32 mouse cellular contexts compared by ENCODE assay signal in genomic region chr5:103612316-103612715, GRCm38 (mm10). TPM values are rescaled to one million over a fixed set of nuclear protein-coding genes. Genes with fewer than 3 reads are reported as not detected.
DNase-seq lines count a peak whose midpoint lies in the region; ATAC-seq and TF ChIP-seq lines count a peak whose summit lies in the region.
"Had no signal": no experiment of that assay in that cellular context is flagged by ENCODE, and none has a peak within 500 bp of the region (broad histone marks: within the 10 kb centered on the region; RNA-seq: fewer than 3 reads in every experiment).

No protein-coding gene starts in this region.

- DNase-seq in heart, adult 2 months = no peak
- DNase-seq in layer of hippocampus, adult 2 months (ENCODE audit: low spot score in 2 of 2) = no peak
- DNase-seq in layer of hippocampus, postnatal 25 days (ENCODE audit: extremely low spot score in 1 of 2, low spot score in 1 of 2) = no peak
- no peak for DNase-seq in midbrain, postnatal 0 days (ENCODE audit: low spot score)
- no peak for DNase-seq in urinary bladder, postnatal 36 days (ENCODE audit: low spot score in 2 of 2)
- DNase-seq: adrenal gland, postnatal 14 days; cerebellum, adult 2 months; cerebellum, postnatal 25 days; gastrocnemius, adult 2 months; kidney, adult 9 months; kidney, postnatal 4 days; layer of hippocampus, adult 9-11 months; left cerebral cortex, postnatal 4 days; right cerebral cortex, adult 18-20 months; right cerebral cortex, postnatal 4 days; thymus, adult 2 months; thymus, postnatal 4 days had no signal

- intact Hi-C loops in heart, adult 2 months (cut with DNase I) = no loop called here

- no peak overlapping the region for H3K9ac ChIP-seq in heart, adult 2 months (ENCODE audit: low read depth, low read length)
- no peak overlapping the region for H3K9ac ChIP-seq in heart, embryonic 11.5 days (ENCODE audit: low read depth, low read length)
- no peak overlapping the region for H3K9ac ChIP-seq in midbrain, postnatal 0 days (replicated peaks; ENCODE audit: low read length, poor library complexity, severe bottlenecking)
- no peak overlapping the region for H3K9ac ChIP-seq in midbrain, embryonic 13.5 days (replicated peaks)
- H3K9ac ChIP-seq: embryonic facial prominence, embryonic 12.5 days; hindbrain, embryonic 12.5 days; neural tube, embryonic 15.5 days had no signal

- TF ChIP-seq POLR2A in heart, adult 2 months (IDR thresholded peaks at IDR 0.05; ENCODE audit: insufficient read depth, low read depth, low read length) = no peak

- no peaks in the 10 kb centered on the region for H3K36me3 ChIP-seq in heart, adult 2 months (ENCODE audit: control insufficient read depth, insufficient read depth, low read length)
- no peaks in the 10 kb centered on the region for H3K36me3 ChIP-seq in heart, embryonic 11.5 days (ENCODE audit: control insufficient read depth, insufficient read depth, low read length)
- no peaks in the 10 kb centered on the region for H3K36me3 ChIP-seq in midbrain, postnatal 0 days (ENCODE audit: insufficient read depth, low read length)
- no peaks in the 10 kb centered on the region for H3K36me3 ChIP-seq in midbrain, embryonic 13.5 days
- H3K36me3 ChIP-seq: embryonic facial prominence, embryonic 12.5 days; heart, embryonic 10.5 days; hindbrain, embryonic 12.5 days; midbrain, embryonic 10.5 days; neural tube, embryonic 15.5 days had no signal

- TF ChIP-seq EP300 in heart, adult 2 months (IDR thresholded peaks at IDR 0.05; ENCODE audit: insufficient read depth, low read depth, low read length) = no peak

- no peak overlapping the region for H3K4me3 ChIP-seq in heart, adult 2 months
- H3K4me3 ChIP-seq in heart, embryonic 11.5 days (ENCODE audit: low read depth, low read length) = no peak overlapping the region
- H3K4me3 ChIP-seq in layer of hippocampus, adult 2 months = no peak overlapping the region
- no peak overlapping the region for H3K4me3 ChIP-seq in midbrain, postnatal 0 days (ENCODE audit: low read depth, low read length)
- no peak overlapping the region for H3K4me3 ChIP-seq in midbrain, embryonic 13.5 days (replicated peaks)
- H3K4me3 ChIP-seq: embryonic facial prominence, embryonic 12.5 days; gastrocnemius, adult 2 months; heart, embryonic 10.5 days; hindbrain, embryonic 12.5 days; left cerebral cortex, adult 2 months; midbrain, embryonic 10.5 days; neural tube, embryonic 15.5 days had no signal

- H3K27me3 ChIP-seq in heart, adult 2 months (ENCODE audit: control insufficient read depth, insufficient read depth, low read length) = no peaks in the 10 kb centered on the region
- no peaks in the 10 kb centered on the region; the same call in 1 of the 2 replicates for H3K27me3 ChIP-seq in heart, embryonic 11.5 days (ENCODE audit: control insufficient read depth, insufficient read depth, low read length)
- H3K27me3 ChIP-seq in midbrain, postnatal 0 days (ENCODE audit: insufficient read depth, low read length) = no peaks in the 10 kb centered on the region
- H3K27me3 ChIP-seq in midbrain, embryonic 13.5 days = no peaks in the 10 kb centered on the region
- H3K27me3 ChIP-seq: embryonic facial prominence, embryonic 12.5 days; hindbrain, embryonic 12.5 days; neural tube, embryonic 15.5 days had no signal

- WGBS in heart, adult 2 months = 79% methylated on average over 7 of the region's 7 CpGs
- WGBS in heart, embryonic 11.5 days (ENCODE audit: insufficient replicate concordance) = 79% methylated on average over 7 of the region's 7 CpGs
- 89% methylated on average over 7 of the region's 7 CpGs for WGBS in midbrain, postnatal 0 days
- 86% methylated on average over 7 of the region's 7 CpGs for WGBS in midbrain, embryonic 13.5 days

- no peak for ATAC-seq in heart, embryonic 11.5 days (replicated peaks; ENCODE audit: insufficient number of reproducible peaks, low FRiP score, low TSS enrichment)
- ATAC-seq in midbrain, postnatal 0 days (ENCODE audit: low FRiP score) = no peak
- ATAC-seq in midbrain, embryonic 13.5 days = no peak
- ATAC-seq: CD4-positive, CD25-positive, alpha-beta regulatory T cell, adult 4 months; inflammation-experienced regulatory T-cells, adult 6 months had no signal

- peak; percentile 38 for TF ChIP-seq CTCF in heart, adult 2 months (IDR thresholded peaks at IDR 0.05)
- 0 out of 2 replicates have a peak, but pooled peaks have one; percentile 8 for TF ChIP-seq CTCF in layer of hippocampus, adult 2 months (conservative IDR thresholded peaks at IDR 0.05)
- peak; percentile 23; the same call in 1 of the 2 replicates for TF ChIP-seq CTCF in midbrain, postnatal 0 days (IDR thresholded peaks at IDR 0.05)

- H3K79me2 ChIP-seq in heart, adult 2 months (replicated peaks; ENCODE audit: control insufficient read depth, insufficient read depth, low read length) = no peaks in the 10 kb centered on the region

- H3K9me3 ChIP-seq in heart, embryonic 11.5 days (replicated peaks; ENCODE audit: control insufficient read depth, low read length) = no peaks in the 10 kb centered on the region
- no peaks in the 10 kb centered on the region for H3K9me3 ChIP-seq in midbrain, postnatal 0 days (ENCODE audit: low read length)
- H3K9me3 ChIP-seq in midbrain, embryonic 13.5 days = no peaks in the 10 kb centered on the region
- H3K9me3 ChIP-seq: embryonic facial prominence, embryonic 12.5 days; heart, embryonic 10.5 days; hindbrain, embryonic 12.5 days; midbrain, embryonic 10.5 days; neural tube, embryonic 15.5 days had no signal

- H3K4me1 ChIP-seq in heart, adult 2 months (ENCODE audit: control insufficient read depth, insufficient read depth, low read length) = peaks cover 2% of the 10 kb centered on the region
- no peaks in the 10 kb centered on the region for H3K4me1 ChIP-seq in heart, embryonic 11.5 days (ENCODE audit: control insufficient read depth, insufficient read depth, low read length)
- H3K4me1 ChIP-seq in midbrain, postnatal 0 days (ENCODE audit: insufficient read depth, low read length) = no peaks in the 10 kb centered on the region
- H3K4me1 ChIP-seq in midbrain, embryonic 13.5 days (replicated peaks) = no peaks in the 10 kb centered on the region
- H3K4me1 ChIP-seq: embryonic facial prominence, embryonic 12.5 days; heart, embryonic 10.5 days; hindbrain, embryonic 12.5 days; neural tube, embryonic 15.5 days had no signal

- H3K27ac ChIP-seq in heart, adult 2 months = no peak overlapping the region
- H3K27ac ChIP-seq in heart, embryonic 11.5 days (ENCODE audit: low read depth, low read length) = no peak overlapping the region
- no peak overlapping the region for H3K27ac ChIP-seq in layer of hippocampus, adult 2 months
- H3K27ac ChIP-seq in midbrain, postnatal 0 days (ENCODE audit: low read depth, low read length) = no peak overlapping the region
- no peak overlapping the region for H3K27ac ChIP-seq in midbrain, embryonic 13.5 days
- H3K27ac ChIP-seq: embryonic facial prominence, embryonic 12.5 days; gastrocnemius, adult 2 months; heart, embryonic 10.5 days; hindbrain, embryonic 12.5 days; left cerebral cortex, adult 2 months; midbrain, embryonic 10.5 days; neural tube, embryonic 15.5 days had no signal

- no peak overlapping the region for H3K4me2 ChIP-seq in heart, embryonic 11.5 days
- no peak overlapping the region for H3K4me2 ChIP-seq in midbrain, postnatal 0 days (ENCODE audit: low read depth, low read length, poor library complexity, severe bottlenecking)
- no peak overlapping the region for H3K4me2 ChIP-seq in midbrain, embryonic 13.5 days (replicated peaks)
- H3K4me2 ChIP-seq: embryonic facial prominence, embryonic 12.5 days; hindbrain, embryonic 12.5 days; liver, embryonic 11.5 days; neural tube, embryonic 15.5 days had no signal

RNA-seq across cellular contexts. Expression of gene Slc10a6, which starts 16.9 kb away (rescaled TPM):
- total RNA-seq in heart, adult 2 months (2021) = 1 to 10 TPM; 6.3 to 8.3 TPM
- polyA plus RNA-seq in heart, adult 2 months (2012; rRNA removed) = 3.9 and 4.1 TPM in 2 replicates
- 0.19 TPM in 1 of 2 replicates, not detected in the other for polyA plus RNA-seq in heart, embryonic 11.5 days (2014; fragmentation: Nextera tagmentation; extraction: Ambion mirVana)
- under 1 TPM in 1 of 2 experiments, not detected in 1; 0.18 TPM for total RNA-seq in layer of hippocampus, adult 2 months (2021)
- total RNA-seq in layer of hippocampus, postnatal 25 days (2021) = under 1 TPM in 1 of 2 experiments, not detected in 1; 0.12 TPM
- total RNA-seq in midbrain, postnatal 0 days (2014; rRNA removed) = 1.7 TPM in 1 of 2 replicates, not detected in the other
- not detected in 2 replicates for polyA plus RNA-seq in midbrain, postnatal 0 days (2015; fragmentation: Nextera tagmentation; extraction: Ambion mirVana)
- polyA plus RNA-seq in midbrain, embryonic 13.5 days (2015; fragmentation: Nextera tagmentation; extraction: Ambion mirVana) = 0.09 TPM in 1 of 2 replicates, not detected in the other
- total RNA-seq: left cerebral cortex, postnatal 4 days had no signal
- polyA plus RNA-seq: CD4-positive, CD25-positive, alpha-beta regulatory T cell, adult 4 months; forebrain, embryonic 11.5 days; midbrain, embryonic 10.5 days had no signal

RNA-seq across cellular contexts. Expression of gene 1700016H13Rik, which starts 43.5 kb away (rescaled TPM):
- not detected for total RNA-seq in heart, adult 2 months (2021)
- 0.20 and 0.29 TPM in 2 replicates for polyA plus RNA-seq in heart, adult 2 months (2012; rRNA removed)
- polyA plus RNA-seq in heart, embryonic 11.5 days (2014; fragmentation: Nextera tagmentation; extraction: Ambion mirVana) = not detected in 2 replicates
- not detected for total RNA-seq in layer of hippocampus, adult 2 months (2021)
- total RNA-seq in layer of hippocampus, postnatal 25 days (2021) = not detected
- 0.61 TPM in 1 of 2 replicates, not detected in the other for total RNA-seq in midbrain, postnatal 0 days (2014; rRNA removed)
- 0.25 and 0.30 TPM in 2 replicates for polyA plus RNA-seq in midbrain, postnatal 0 days (2015; fragmentation: Nextera tagmentation; extraction: Ambion mirVana)
- polyA plus RNA-seq in midbrain, embryonic 13.5 days (2015; fragmentation: Nextera tagmentation; extraction: Ambion mirVana) = 0.17 and 0.28 TPM in 2 replicates
- total RNA-seq: adrenal gland, postnatal 14 days; gastrocnemius, postnatal 4 days; heart, postnatal 25 days; left cerebral cortex, adult 2 months had no signal
- polyA plus RNA-seq: CD4-positive, CD25-positive, alpha-beta regulatory T cell, adult 4 months; cerebellum, adult 2 months; frontal cortex, adult 2 months; heart, embryonic 10.5 days; hindbrain, embryonic 12.5 days; inflammation-experienced regulatory T-cells, adult 6 months had no signal
